Mouse (Mus musculus) megakaryocyte, adult 5-6 weeks (primary cell): Measurements from ENCODE around the gene Rftn1. TPM values are rescaled to one million over a fixed set of nuclear protein-coding genes. Genes with fewer than 3 reads are reported as not detected.
A peak's percentile ranks its signal among the peaks of the same experiment; 100 is the strongest.
"Not testable (repeated sequence)": the region's sequence is repeated elsewhere in the genome, so short reads cannot be mapped to it uniquely, and the experiment has no call there.

Source experiments
- ATAC-seq: 2 replicates; pipeline ENCODE4 v1.8.0; 2016; ENCODE audit warnings: mild to moderate bottlenecking, inconsistent platforms; ENCODE audit not compliant: poor library complexity, severe bottlenecking
- total RNA-seq, 2 experiments: library from RNA; stranded (forward) in 1 of 2; stranded (reverse) in 1 of 2; fragments of 153-499, 151-499 nt in 1 of 2; fragments of 221-1000, 200-1000 nt in 1 of 2; gene quantifications; 2 replicates each; pipeline versions ENCODE4 v1.2.3 to v1.2.4; 2015 to 2017

Gene Rftn1
- total RNA-seq, 2 experiments from 2014 or later: 12.0 to 29.0 TPM

GRCm38 (mm10) chr17:50135466-50135865 is 55.0 kb downstream of the Rftn1 start:
- ATAC-seq: no peak

DNA sequence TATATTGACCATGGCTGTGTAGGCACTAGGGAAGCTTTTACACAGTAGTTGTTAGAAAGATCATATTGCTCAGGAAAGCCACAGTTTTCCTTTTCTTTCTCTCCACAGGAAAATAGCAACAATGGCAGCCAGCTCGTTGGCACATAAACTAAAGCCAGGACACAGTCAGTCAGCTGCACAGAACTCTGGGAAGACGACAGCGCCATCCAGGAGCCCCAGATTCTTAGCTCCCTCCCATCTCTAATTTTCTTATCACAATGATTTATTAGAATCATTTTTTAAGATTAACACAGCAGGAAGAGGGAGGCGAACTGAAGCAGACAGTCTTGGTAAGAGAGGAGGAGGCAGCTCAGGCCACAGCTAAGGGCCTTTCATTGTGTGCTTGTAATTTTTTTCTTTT is 58.8 kb downstream of the Rftn1 start:
- no peak for ATAC-seq

GRCm38 (mm10) chr17:50130421-50130820 is 60.1 kb downstream of the Rftn1 start:
- ATAC-seq: no peak

- no peak for ATAC-seq
Measured at GRCm38 (mm10) chr17:50128392-50128791, 62.1 kb downstream of the Rftn1 start.

DNA sequence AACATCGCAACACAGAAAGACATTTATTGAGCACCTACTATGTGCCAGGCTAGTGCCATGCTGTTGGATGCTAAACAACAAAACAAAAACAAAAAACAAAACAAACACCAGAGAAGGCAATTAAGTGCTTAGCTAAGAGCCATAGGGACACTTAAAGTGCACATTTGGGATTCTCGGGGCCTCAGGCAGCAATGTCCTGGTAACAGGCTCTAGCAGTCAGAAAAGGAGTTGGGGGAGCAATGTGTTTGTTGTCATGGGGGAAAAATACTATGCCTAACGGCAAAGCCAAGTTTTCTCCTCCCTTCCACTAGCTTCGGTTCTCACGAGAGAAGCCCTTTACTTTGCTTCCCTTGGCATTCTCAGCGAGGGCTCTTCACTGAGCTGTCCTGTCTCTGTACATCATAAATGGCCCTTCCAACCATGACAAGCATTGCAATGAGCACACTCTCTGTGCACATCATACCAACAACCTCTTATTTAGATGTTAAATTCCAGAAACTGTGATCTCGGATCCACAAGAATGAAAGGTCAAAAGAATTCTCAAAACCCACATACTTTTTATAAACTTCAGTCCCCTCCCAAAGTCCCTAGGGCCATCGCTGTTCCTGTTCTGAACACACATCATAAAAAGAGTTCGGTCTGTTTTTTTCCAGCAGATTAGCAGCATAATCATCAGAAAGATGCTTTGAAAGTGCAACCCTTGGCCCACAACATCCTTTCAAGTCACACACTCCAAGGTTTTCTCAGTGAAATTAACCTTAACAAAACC is 63.2 kb downstream of the Rftn1 start:
- no peak for ATAC-seq

DNA sequence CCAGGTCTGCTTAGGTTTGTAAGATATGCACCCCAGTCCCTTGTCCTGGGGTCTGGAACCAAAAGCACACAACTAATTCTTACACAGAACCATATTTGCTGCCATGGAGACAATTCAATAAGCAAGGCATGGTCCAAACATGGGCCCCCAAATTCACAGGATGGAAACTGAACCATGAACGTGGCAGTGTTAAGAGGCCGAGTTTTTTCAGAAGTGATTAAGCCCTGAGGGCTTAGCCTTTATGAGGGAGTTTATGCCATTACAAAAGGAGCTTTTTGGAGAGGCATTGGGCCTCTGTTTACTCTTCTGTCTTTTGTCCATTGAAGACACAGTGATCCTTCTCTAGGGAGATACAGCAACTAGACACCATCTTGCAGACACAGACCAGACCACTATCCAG is 63.9 kb downstream of the Rftn1 start:
- ATAC-seq: no peak

GRCm38 (mm10) chr17:50125900-50126299 is 64.6 kb downstream of the Rftn1 start:
- ATAC-seq: no peak

DNA sequence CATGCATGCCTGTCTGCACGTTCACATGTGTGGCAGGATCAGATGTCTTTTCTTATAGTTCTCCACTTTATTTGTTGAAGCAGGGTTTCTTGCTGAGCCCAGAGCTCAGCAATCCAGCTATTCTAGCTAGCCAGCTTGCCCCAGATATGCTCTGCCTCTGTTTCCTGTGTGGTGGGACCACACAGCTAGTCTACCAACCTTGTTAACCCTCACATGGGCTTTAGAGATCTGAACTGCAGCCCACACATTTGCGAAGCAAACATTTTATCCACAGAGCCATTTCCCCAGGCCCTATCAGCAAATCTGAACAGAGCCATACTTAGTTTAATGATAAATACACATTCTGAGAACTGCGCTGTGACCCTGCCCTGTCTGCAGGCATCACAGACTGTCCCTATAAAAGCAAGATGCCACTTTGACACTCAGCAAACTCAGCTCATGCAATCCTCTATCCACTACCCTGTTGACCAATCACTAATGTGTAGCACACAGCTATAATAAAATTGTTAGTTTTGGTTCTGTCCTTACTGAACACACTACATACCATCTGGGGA is 65.2 kb downstream of the Rftn1 start:
- ATAC-seq: 0 out of 2 replicates have a peak, but pooled peaks have one; percentile 31

DNA sequence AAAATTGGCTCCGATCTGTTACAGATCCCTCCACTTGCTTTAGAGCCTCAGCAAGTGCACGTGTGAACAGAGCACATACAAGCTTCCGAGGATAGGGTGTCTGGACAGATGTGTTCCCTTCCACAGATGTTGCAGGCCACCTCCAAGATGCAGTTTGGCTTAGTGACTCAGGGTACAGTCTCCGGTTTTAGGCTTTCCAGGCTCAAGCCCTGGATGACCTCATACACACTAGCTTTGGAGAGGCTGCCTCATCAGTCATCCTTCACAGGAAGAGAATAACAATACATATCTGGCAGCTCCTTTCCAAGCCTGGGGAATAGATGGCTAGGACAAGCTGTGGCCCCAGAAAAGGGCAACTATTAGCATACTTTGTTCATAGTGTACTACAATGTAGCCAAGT is 65.8 kb downstream of the Rftn1 start:
- no peak for ATAC-seq

- no peak for ATAC-seq
Measured at GRCm38 (mm10) chr17:50122555-50122954, 67.9 kb downstream of the Rftn1 start.

DNA sequence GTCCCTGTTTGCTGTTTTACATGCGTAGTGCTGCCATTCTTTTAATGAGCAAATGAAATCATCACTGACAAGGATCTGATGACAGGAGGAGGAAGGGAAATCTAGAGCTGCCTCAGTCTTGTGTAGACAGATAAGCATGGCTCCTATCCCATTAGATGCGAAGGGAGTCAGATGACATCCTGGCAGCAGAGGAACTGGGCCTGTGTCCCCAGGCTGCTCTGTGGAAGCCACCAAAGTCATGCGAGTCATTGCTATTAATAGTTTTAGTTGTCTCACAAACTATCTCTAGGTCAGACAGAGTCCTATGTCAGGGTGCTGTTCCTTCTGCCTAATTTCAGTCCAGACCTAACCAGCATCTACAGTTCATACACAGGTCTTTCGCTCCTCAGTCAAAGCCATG is 70.4 kb downstream of the Rftn1 start:
- ATAC-seq: no peak

DNA sequence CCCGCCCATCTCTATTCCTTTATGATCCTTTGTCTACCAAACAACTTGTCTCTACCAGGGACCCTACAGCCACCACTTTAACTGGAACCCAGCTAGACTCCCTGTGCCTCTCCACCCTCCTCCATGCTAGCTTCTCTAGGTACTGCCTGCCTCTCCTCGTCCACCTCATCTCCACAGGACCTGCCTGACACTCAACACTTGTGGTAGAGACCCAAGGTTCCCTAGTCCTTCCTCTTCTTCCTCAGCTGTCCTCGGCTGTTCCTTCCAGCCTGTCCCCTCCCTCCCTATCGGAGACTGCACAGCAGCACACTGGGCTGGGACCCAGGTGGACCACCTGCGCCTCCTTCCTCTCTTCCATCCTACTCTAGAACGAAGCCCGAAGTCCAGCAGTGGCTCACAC is 73.0 kb downstream of the Rftn1 start:
- ATAC-seq: peak; percentile 28

DNA sequence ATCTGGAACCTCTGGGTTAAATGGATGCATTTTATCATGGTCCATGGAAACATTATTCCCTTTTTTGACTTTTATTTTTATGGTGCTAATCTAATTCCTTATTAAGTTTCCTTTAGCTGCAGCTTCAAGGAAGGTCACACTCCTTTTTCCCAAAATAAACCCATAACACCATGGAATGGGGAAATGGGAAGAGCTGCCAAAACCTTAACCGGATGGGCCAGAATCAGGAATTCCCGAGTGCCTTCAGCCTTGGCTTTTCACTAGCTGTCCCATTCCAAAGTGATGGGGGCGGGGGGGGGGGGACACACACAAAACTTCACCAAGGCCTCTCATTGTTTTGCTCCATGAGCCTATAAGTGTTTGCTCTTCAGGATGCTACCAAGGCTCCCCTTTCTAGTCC is 73.5 kb downstream of the Rftn1 start:
- no peak for ATAC-seq

GRCm38 (mm10) chr17:50116401-50116800 is 74.1 kb downstream of the Rftn1 start:
- not testable (repeated sequence) for ATAC-seq

DNA sequence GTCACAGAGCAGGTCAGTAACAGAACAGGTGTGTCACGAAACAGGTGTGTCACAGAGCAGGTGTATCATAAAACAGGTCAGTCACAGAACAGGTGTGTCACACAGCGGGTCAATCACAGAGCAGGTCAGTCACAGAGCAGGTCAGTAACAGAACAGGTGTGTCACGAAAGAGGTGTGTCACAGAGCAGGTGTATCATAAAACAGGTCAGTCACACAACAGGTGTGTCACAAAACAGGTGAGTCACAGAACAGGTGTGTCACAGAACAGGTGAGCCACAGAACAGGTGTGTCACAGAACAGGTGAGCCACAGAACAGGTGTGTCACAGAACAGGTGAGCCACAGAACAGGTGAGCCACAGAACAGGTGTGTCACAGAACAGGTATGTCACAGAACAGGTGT is 74.8 kb downstream of the Rftn1 start:
- ATAC-seq: not testable (repeated sequence)

- ATAC-seq: no peak
Measured at GRCm38 (mm10) chr17:50114659-50115058, 75.8 kb downstream of the Rftn1 start.

DNA sequence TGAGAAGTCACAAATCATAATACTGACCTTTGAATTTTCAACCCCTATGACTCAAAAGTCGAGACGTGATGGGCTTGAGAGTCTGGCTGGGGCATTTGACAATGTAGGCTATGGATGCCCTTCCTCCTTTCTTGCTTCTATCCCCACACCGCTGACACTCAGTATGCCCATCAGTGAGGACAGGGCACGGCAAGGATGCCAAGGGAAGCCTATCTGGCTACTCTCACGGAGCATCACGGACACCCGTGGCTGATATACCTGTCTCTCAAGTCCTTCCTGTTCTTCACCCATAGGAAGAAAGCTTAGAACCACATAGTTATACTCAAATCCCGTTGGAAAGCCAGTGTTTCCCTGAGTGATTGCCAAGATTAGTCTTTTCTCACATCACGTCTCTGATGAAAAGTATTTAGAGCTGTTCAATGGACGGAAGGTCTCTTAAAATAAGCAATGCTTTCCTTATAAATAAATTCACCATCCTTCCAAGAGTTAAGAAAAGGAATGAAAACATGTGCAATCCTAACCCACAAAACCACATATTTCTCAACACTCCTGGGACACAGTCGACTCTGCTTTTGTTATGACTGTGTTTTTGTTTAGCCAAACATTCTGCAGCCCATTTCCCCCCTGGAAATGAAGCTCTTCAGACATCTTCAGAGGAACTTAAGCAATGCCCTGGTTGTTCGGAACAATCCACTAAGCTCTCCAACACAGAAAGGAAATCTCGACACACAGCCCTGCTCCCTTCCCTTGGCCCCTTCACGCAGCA is 79.6 kb downstream of the Rftn1 start:
- peak; percentile 76 for ATAC-seq

DNA sequence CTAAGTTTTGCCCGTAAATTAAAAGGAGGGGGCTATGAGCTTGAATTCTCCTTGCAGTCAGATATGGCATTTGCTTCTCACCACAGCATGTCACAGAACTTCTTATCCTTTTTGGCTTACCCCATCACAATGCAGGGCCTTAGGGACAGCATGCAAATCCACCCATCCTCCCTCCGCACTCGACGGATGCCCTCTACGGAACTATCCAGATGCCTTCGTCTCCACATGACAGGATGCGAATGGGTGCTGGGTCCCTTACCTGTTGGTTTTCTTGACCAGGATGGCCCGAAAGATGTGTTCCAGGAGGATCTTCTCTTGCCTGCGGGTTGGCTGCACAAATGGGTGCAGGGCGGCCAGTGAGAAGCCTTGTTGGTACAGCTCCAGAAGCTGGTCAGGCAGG is 83.7 kb downstream of the Rftn1 start:
- ATAC-seq: no peak

GRCm38 (mm10) chr17:50104131-50104530 is 86.3 kb downstream of the Rftn1 start:
- ATAC-seq: no peak

GRCm38 (mm10) chr17:50101416-50101815 is 89.1 kb downstream of the Rftn1 start:
- no peak for ATAC-seq

- no peak for ATAC-seq
Measured at GRCm38 (mm10) chr17:50100070-50100469, 90.4 kb downstream of the Rftn1 start.

DNA sequence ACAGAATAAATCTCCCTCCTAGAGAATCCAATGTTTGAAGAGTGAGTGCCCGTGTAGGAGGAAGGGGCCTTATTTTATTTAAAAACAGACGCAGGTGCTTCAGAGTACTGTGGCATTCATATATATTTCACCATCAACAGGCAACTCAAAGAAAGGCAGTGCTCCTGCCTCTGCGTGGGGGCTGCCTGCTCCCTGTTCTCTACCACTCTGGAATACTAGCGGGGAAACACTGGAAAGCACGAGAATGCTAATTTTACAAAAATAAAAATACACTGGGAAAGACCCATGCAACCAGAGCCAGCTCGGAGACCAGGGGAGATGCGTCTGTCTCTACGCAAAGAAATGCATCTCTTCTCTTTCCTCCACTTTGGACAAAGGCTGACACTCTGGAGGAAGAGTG is 91.1 kb downstream of the Rftn1 start:
- no peak for ATAC-seq
